Mouse (Mus musculus): Measurements from ENCODE around the gene Snrpd3. TPM values are rescaled to one million over a fixed set of nuclear protein-coding genes. Genes with fewer than 3 reads are reported as not detected.
"Not testable (repeated sequence)": the region's sequence is repeated elsewhere in the genome, so short reads cannot be mapped to it uniquely, and the experiment has no call there.

Snrpd3 gene
- polyA plus RNA-seq, 1 experiment, result 7.4 TPM

DNA sequence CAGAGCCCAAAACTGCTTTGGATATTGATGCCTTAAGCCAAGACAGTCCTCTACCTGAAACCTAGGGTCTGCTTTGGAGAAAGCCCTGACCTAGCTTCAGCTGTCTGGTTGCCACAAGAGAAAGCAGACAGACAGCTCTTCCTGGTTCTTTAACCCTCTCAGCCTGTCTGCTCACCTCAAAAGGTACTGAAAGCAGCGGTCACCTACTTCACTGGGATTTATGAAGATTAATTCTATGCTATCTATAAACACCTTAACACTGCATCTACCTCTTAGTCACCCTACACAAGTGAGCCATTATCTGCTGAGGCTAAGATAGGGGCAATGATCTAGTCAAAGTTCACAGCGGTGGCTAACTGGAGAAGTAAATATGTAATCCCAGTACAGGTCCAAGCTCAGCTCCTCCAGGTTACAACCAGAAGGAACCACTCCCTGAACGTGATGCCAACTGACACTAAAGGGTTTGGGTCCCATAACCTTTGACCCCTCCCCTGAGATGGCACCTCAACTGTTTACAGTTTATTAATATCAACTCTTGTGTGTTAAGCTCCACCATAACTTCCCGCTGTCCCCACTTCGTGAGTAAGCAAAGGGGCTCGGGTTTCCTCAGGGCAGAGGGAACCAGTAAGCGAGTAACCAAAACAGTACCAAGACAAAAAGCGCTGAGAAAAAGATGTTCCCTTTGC is 1.2 kb upstream of the Snrpd3 start:
- 10% methylated on average over 8 of the region's 8 CpGs for WGBS
- Histone ChIP-seq H3K4me3 (ENCODE audit: low read depth, low read length) (peak overlapping the region; percentile 90), H3K27ac (ENCODE audit: insufficient read depth, low read depth, low read length) (peak overlapping the region; percentile 96), H3K4me1 (ENCODE audit: control insufficient read depth, insufficient read depth, insufficient read length, low read length) (peaks cover 24% of the 10 kb centered on the region), H3K27me3 (ENCODE audit: control insufficient read depth, insufficient read depth, low read length) (no peaks in the 10 kb centered on the region), H3K36me3 (ENCODE audit: control insufficient read depth, insufficient read depth, low read length) (peaks cover 20% of the 10 kb centered on the region)
- no peak for TF ChIP-seq CTCF (IDR thresholded peaks at IDR 0.05; ENCODE audit: extremely low read depth, insufficient read length, insufficient replicate concordance, low read depth, low read length)
- no peak for TF ChIP-seq POLR2A (IDR thresholded peaks at IDR 0.05; ENCODE audit: low read depth, low read length)

DNA sequence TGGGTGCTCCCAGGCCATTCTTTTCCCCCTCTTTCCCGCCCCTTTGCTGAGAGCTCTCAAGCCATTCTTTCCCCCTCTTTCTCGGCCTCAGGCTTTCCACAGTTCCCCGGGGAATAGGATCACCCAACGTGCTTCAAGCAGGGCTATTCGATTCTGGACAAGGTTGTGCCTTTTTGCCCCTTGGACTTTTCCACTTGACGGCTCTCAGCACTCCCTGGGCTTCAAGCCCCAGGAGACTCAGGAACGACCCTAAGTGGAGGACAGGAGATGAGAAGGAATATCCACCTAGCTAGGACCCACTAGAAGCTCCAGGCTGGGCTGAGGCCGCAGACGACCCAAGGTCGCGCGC is 653 bp upstream of the Snrpd3 start:
- under 1% methylated on average over 12 of the region's 12 CpGs for WGBS
- no peaks in the 10 kb centered on the region for H3K27me3 ChIP-seq (ENCODE audit: control insufficient read depth, insufficient read depth, low read length)
- TF ChIP-seq POLR2A (IDR thresholded peaks at IDR 0.05; ENCODE audit: low read depth, low read length) (no peak), CTCF (IDR thresholded peaks at IDR 0.05; ENCODE audit: extremely low read depth, insufficient read length, insufficient replicate concordance, low read depth, low read length) (no peak)
- H3K36me3 ChIP-seq (ENCODE audit: control insufficient read depth, insufficient read depth, low read length), result peaks cover 18% of the 10 kb centered on the region
- peak overlapping the region; percentile 90 for H3K4me3 ChIP-seq (ENCODE audit: low read depth, low read length)
- peak overlapping the region; percentile 96 for H3K27ac ChIP-seq (ENCODE audit: insufficient read depth, low read depth, low read length)
- peaks cover 19% of the 10 kb centered on the region for H3K4me1 ChIP-seq (ENCODE audit: control insufficient read depth, insufficient read depth, insufficient read length, low read length)

DNA sequence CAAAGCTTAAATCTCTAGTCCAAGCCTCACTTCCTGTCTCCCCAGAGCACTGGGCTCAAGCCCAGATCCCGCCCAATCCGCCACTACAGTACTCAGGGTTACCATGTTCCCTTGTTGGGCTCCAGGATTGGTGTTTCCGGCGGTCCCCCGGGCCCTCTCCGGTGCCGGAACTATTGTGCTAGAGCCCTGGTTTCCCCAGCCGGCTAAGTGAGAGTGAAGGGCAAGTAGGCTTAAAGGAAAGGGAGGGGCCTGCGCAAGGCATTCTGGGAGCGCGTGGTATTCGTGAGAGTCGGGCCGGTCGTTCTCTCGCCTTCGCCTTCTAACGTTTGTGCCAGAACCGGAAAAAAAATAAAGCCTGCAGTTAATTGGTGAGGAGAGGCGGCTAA is 400 bp downstream of the Snrpd3 start, which contains the start of gene Gucd1:
TSS of gene Gucd1 (minus strand) at position 215 of the 386 bp plus-strand sequence.
- no peaks in the 10 kb centered on the region for H3K27me3 ChIP-seq (ENCODE audit: control insufficient read depth, insufficient read depth, low read length)
- H3K4me3 ChIP-seq (ENCODE audit: low read depth, low read length), result peak within 1 kb of the TSS; percentile 90
- WGBS, result under 1% methylated on average over 20 of the region's 20 CpGs
- H3K36me3 ChIP-seq (ENCODE audit: control insufficient read depth, insufficient read depth, low read length), result peaks cover 18% of the 10 kb centered on the region
- TF ChIP-seq CTCF (IDR thresholded peaks at IDR 0.05; ENCODE audit: extremely low read depth, insufficient read length, insufficient replicate concordance, low read depth, low read length) (peak; percentile 8; the same call in 1 of the 2 replicates), POLR2A (IDR thresholded peaks at IDR 0.05; ENCODE audit: low read depth, low read length) (peak; percentile 70; the same call in 1 of the 2 replicates)
- peaks cover 9% of the 10 kb centered on the region for H3K4me1 ChIP-seq (ENCODE audit: control insufficient read depth, insufficient read depth, insufficient read length, low read length)
- peak within 1 kb of the TSS; percentile 100 for H3K27ac ChIP-seq (ENCODE audit: insufficient read depth, low read depth, low read length)

DNA sequence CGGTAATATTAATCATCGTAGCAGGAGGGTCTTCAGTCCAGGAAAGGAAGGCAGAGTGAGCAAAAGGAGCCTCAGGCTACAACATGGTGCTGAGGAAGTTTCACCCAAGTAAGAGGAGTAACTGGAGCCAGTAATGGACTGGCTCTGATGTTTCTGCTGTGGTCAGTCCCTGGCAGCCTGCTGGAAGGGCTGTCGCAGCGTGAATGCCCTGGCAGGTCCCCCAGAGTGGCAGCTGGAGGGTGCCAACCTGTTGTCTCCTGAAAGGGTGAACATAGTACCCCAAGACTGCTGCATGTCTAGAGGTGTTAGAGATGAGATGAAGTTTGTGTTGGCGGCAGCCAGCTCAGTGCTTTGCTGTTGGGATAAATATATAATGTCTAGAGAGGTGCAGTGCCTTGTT is 3.2 kb downstream of the Snrpd3 start:
- H3K4me3 ChIP-seq (ENCODE audit: low read depth, low read length), result no peak overlapping the region
- peaks cover 4% of the 10 kb centered on the region for H3K4me1 ChIP-seq (ENCODE audit: control insufficient read depth, insufficient read depth, insufficient read length, low read length)
- no peak overlapping the region for H3K27ac ChIP-seq (ENCODE audit: insufficient read depth, low read depth, low read length)
- no peaks in the 10 kb centered on the region for H3K27me3 ChIP-seq (ENCODE audit: control insufficient read depth, insufficient read depth, low read length)
- WGBS, result 90% methylated on average over 5 of the region's 5 CpGs
- H3K36me3 ChIP-seq (ENCODE audit: control insufficient read depth, insufficient read depth, low read length), result peaks cover 24% of the 10 kb centered on the region
- TF ChIP-seq CTCF (IDR thresholded peaks at IDR 0.05; ENCODE audit: extremely low read depth, insufficient read length, insufficient replicate concordance, low read depth, low read length), result no peak
- TF ChIP-seq POLR2A (IDR thresholded peaks at IDR 0.05; ENCODE audit: low read depth, low read length), result no peak

DNA sequence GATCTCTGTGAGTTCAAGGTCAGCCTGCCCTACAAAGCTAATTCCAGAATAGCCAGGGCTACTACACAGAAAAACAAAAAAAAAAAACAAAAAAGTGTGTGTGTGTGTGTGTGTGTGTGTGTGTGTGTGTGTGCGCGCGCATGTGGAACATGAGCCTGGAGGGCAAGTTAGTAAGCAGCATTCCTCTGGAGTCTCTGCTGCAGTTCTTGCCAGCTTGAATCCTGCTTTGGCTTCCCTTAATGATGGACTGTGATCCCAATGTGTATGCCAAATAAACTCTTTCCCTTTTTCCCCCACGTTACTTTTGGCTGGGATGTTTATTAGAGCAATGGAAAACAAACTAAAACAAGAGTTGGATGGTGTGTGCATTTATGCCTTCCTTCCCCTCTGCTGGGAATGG is 4.3 kb downstream of the Snrpd3 start:
- H3K27ac ChIP-seq (ENCODE audit: insufficient read depth, low read depth, low read length), result no peak overlapping the region
- H3K4me1 ChIP-seq (ENCODE audit: control insufficient read depth, insufficient read depth, insufficient read length, low read length), result peaks cover 4% of the 10 kb centered on the region
- TF ChIP-seq POLR2A (IDR thresholded peaks at IDR 0.05; ENCODE audit: low read depth, low read length), result no peak
- no peak for TF ChIP-seq CTCF (IDR thresholded peaks at IDR 0.05; ENCODE audit: extremely low read depth, insufficient read length, insufficient replicate concordance, low read depth, low read length)
- no peak overlapping the region for H3K4me3 ChIP-seq (ENCODE audit: low read depth, low read length)
- peaks cover 26% of the 10 kb centered on the region for H3K36me3 ChIP-seq (ENCODE audit: control insufficient read depth, insufficient read depth, low read length)
- H3K27me3 ChIP-seq (ENCODE audit: control insufficient read depth, insufficient read depth, low read length), result no peaks in the 10 kb centered on the region
- 82% methylated on average over 4 of the region's 4 CpGs for whole genome bisulfite sequencing

DNA sequence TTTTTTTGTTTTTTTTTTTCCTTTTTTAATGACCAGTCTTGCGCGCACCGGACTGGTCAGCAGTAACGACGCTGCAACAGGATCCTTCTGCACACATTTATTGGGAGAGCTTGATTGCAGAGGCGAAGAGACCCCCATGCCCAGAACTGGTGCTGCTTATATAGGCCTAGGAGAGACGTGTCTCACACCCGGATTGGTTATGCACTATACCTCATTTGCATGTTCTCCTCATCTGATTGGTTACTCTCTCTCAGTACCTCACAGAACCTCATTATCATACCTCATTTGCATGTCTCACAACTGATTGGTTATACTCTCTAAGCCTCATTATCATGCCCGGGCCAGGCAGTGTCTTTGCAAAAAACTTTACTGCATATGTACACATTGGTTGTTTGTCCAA is 8.1 kb downstream of the Snrpd3 start:
- peaks cover 22% of the 10 kb centered on the region for H3K36me3 ChIP-seq (ENCODE audit: control insufficient read depth, insufficient read depth, low read length)
- H3K27me3 ChIP-seq (ENCODE audit: control insufficient read depth, insufficient read depth, low read length); H3K27ac ChIP-seq (ENCODE audit: insufficient read depth, low read depth, low read length); H3K4me3 ChIP-seq (ENCODE audit: low read depth, low read length); H3K4me1 ChIP-seq (ENCODE audit: control insufficient read depth, insufficient read depth, insufficient read length, low read length): not testable (repeated sequence)
- 93% methylated on average over 9 of the region's 9 CpGs for WGBS

DNA sequence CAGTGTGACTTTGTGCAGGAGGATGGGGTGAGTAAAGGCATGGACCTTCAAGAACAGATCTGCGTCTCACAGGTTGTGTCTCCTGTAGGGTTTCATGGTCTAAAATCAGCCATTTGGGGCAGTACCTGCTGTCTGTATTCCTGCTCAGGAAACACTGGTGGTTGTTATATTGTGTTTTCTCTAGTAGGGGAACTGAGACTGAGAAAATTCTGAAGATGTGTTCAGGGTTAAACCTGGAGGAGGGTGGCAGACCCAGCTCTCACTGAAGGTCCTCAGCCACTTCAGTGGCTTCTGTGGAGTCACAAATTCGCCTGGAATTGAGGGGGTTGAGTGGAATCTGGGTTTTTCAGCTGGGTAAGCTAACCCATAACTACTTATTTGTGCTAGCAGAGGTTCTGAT is 13.0 kb downstream of the Snrpd3 start:
- no peak overlapping the region for H3K4me3 ChIP-seq (ENCODE audit: low read depth, low read length)
- 83% methylated on average over 2 of the region's 2 CpGs for WGBS
- no peaks in the 10 kb centered on the region for H3K4me1 ChIP-seq (ENCODE audit: control insufficient read depth, insufficient read depth, insufficient read length, low read length)
- peaks cover 21% of the 10 kb centered on the region for H3K36me3 ChIP-seq (ENCODE audit: control insufficient read depth, insufficient read depth, low read length)
- TF ChIP-seq POLR2A (IDR thresholded peaks at IDR 0.05; ENCODE audit: low read depth, low read length) (no peak), CTCF (IDR thresholded peaks at IDR 0.05; ENCODE audit: extremely low read depth, insufficient read length, insufficient replicate concordance, low read depth, low read length) (no peak)
- no peak overlapping the region for H3K27ac ChIP-seq (ENCODE audit: insufficient read depth, low read depth, low read length)
- no peaks in the 10 kb centered on the region for H3K27me3 ChIP-seq (ENCODE audit: control insufficient read depth, insufficient read depth, low read length)
